Mouse (Mus musculus): ENCODE measurements around the gene Cers3. TPM values are rescaled to one million over a fixed set of nuclear protein-coding genes. Genes with fewer than 3 reads are reported as not detected.

Cers3 gene
- total and polyA plus RNA-seq, 2 experiments from 2014 or later, result 0.77 to 0.81 TPM

- Histone ChIP-seq H3K9me3 (ENCODE audit: low read length) (no peaks in the 10 kb centered on the region), H3K4me1 (ENCODE audit: insufficient read depth) (no peaks in the 10 kb centered on the region), H3K4me3 (ENCODE audit: low read depth, low read length) (no peak overlapping the region), H3K36me3 (ENCODE audit: insufficient read depth) (no peaks in the 10 kb centered on the region), H3K27ac (ENCODE audit: low read depth, low read length) (no peak overlapping the region), H3K4me2 (ENCODE audit: low read depth) (no peak overlapping the region), H3K9ac (no peak overlapping the region), H3K27me3 (ENCODE audit: insufficient read depth, low read length) (no peaks in the 10 kb centered on the region)
- WGBS, result 94% methylated on average over 7 of the region's 7 CpGs
- no peak for DNase-seq
- no peak for TF ChIP-seq CTCF (IDR thresholded peaks at IDR 0.05; ENCODE audit: low read depth)
- ATAC-seq, result no peak
Observed at GRCm38 (mm10) chr7:66810436-66810835, 67.1 kb downstream of the Cers3 start.

DNA sequence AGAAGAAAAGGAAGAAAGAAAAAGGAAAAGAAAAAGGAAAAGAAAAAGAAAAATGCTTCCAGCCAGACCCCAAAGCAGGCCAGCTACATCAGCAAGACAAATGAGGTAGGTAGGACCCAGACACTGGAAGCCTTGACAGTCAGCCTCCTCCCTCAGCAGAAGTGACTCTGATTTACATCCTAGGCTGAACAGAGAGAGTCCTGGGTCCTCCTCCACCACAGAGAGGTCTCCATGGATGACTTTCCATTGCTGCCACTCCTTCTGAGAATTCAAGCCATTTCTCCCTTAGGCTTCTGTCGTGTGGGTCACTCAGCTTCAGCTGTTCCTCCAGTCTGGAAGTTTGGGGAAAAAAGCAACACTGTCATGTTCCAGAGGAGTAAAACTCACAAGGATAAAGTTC lies 68.0 kb downstream of the Cers3 start:
- TF ChIP-seq CTCF (IDR thresholded peaks at IDR 0.05; ENCODE audit: low read depth), result no peak
- no peaks in the 10 kb centered on the region for H3K36me3 ChIP-seq (ENCODE audit: insufficient read depth)
- H3K4me3 ChIP-seq (ENCODE audit: low read depth, low read length), result no peak overlapping the region
- ATAC-seq (no peak), DNase-seq (no peak)
- H3K27ac ChIP-seq (ENCODE audit: low read depth, low read length), result no peak overlapping the region
- H3K27me3 ChIP-seq (ENCODE audit: insufficient read depth, low read length), result no peaks in the 10 kb centered on the region
- H3K9me3 ChIP-seq (ENCODE audit: low read length), result no peaks in the 10 kb centered on the region
- 78% methylated on average over 1 of the region's 1 CpGs for WGBS
- H3K9ac ChIP-seq, result no peak overlapping the region
- no peak overlapping the region for H3K4me2 ChIP-seq (ENCODE audit: low read depth)
- H3K4me1 ChIP-seq (ENCODE audit: insufficient read depth), result no peaks in the 10 kb centered on the region

- Histone ChIP-seq H3K27ac (ENCODE audit: low read depth, low read length) (no peak overlapping the region), H3K9me3 (ENCODE audit: low read length) (no peaks in the 10 kb centered on the region), H3K36me3 (ENCODE audit: insufficient read depth) (no peaks in the 10 kb centered on the region), H3K4me1 (ENCODE audit: insufficient read depth) (no peaks in the 10 kb centered on the region), H3K27me3 (ENCODE audit: insufficient read depth, low read length) (no peaks in the 10 kb centered on the region), H3K9ac (no peak overlapping the region), H3K4me3 (ENCODE audit: low read depth, low read length) (no peak overlapping the region), H3K4me2 (ENCODE audit: low read depth) (no peak overlapping the region)
- DNase-seq (no peak), ATAC-seq (no peak)
- 89% methylated on average over 4 of the region's 4 CpGs for WGBS
- no peak for TF ChIP-seq CTCF (IDR thresholded peaks at IDR 0.05; ENCODE audit: low read depth)
Observed at GRCm38 (mm10) chr7:66812289-66812688, 69.0 kb downstream of the Cers3 start.

DNA sequence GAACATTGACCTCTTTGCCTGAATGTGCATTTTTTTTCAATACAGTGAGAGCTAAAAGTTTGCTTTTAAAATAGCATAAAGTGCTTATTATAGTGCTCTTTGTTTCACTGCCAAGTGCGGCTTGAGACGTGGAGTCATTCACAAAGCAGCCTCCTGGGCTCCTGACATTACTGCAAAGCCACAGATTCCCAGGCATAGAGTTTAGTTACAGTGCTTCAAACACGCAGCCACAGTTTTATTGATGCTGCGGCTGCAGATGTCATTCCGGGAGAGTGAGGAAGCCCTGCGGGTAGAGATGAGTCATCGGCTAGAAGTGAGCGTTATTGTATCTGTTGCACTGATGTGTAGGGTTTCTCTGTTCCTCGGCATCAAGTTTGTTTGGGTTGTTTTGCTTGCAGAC lies 69.4 kb downstream of the Cers3 start:
- no peak for TF ChIP-seq CTCF (IDR thresholded peaks at IDR 0.05; ENCODE audit: low read depth)
- ATAC-seq, result peak; percentile 36; the same call in 1 of the 2 replicates
- Histone ChIP-seq H3K4me2 (ENCODE audit: low read depth) (no peak overlapping the region), H3K9me3 (ENCODE audit: low read length) (no peaks in the 10 kb centered on the region), H3K27me3 (ENCODE audit: insufficient read depth, low read length) (no peaks in the 10 kb centered on the region), H3K4me3 (ENCODE audit: low read depth, low read length) (no peak overlapping the region), H3K4me1 (ENCODE audit: insufficient read depth) (no peaks in the 10 kb centered on the region), H3K9ac (no peak overlapping the region), H3K27ac (ENCODE audit: low read depth, low read length) (no peak overlapping the region), H3K36me3 (ENCODE audit: insufficient read depth) (no peaks in the 10 kb centered on the region)
- WGBS, result 39% methylated on average over 9 of the region's 9 CpGs
- DNase-seq, result no peak

DNA sequence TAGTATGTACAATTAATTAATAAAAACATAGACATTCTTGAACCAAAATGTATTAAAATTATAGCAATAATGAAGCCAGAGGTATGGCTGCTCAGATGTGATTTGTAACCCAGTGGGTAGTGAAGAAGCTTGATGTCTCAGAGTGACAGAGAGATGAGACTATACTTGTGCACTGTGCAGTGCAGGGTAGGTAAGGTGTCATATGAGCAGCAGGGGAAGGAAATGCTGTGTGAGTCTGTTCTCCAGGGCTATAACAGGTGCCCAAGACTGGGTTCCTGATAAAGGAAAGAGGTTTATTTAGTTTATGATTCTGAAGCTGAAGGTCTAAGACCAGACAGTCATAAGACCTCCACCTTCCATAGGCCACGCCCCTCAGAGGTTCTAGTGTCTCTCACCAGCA lies 69.9 kb downstream of the Cers3 start:
- no peak for TF ChIP-seq CTCF (IDR thresholded peaks at IDR 0.05; ENCODE audit: low read depth)
- no peaks in the 10 kb centered on the region for H3K36me3 ChIP-seq (ENCODE audit: insufficient read depth)
- H3K9ac ChIP-seq, result no peak overlapping the region
- DNase-seq (no peak), ATAC-seq (no peak)
- H3K9me3 ChIP-seq (ENCODE audit: low read length), result no peaks in the 10 kb centered on the region
- no peak overlapping the region for H3K27ac ChIP-seq (ENCODE audit: low read depth, low read length)
- no peaks in the 10 kb centered on the region for H3K27me3 ChIP-seq (ENCODE audit: insufficient read depth, low read length)
- H3K4me1 ChIP-seq (ENCODE audit: insufficient read depth), result no peaks in the 10 kb centered on the region
- no peak overlapping the region for H3K4me3 ChIP-seq (ENCODE audit: low read depth, low read length)
- WGBS, result 79% methylated on average over 1 of the region's 1 CpGs
- H3K4me2 ChIP-seq (ENCODE audit: low read depth), result no peak overlapping the region

- DNase-seq, result no peak
- no peak for ATAC-seq
- H3K36me3 ChIP-seq (ENCODE audit: insufficient read depth), result no peaks in the 10 kb centered on the region
- 72% methylated on average over 6 of the region's 6 CpGs for WGBS
- no peaks in the 10 kb centered on the region for H3K27me3 ChIP-seq (ENCODE audit: insufficient read depth, low read length)
- no peak overlapping the region for H3K9ac ChIP-seq
- H3K9me3 ChIP-seq (ENCODE audit: low read length), result no peaks in the 10 kb centered on the region
- H3K27ac ChIP-seq (ENCODE audit: low read depth, low read length), result no peak overlapping the region
- H3K4me2 ChIP-seq (ENCODE audit: low read depth), result no peak overlapping the region
- H3K4me3 ChIP-seq (ENCODE audit: low read depth, low read length), result no peak overlapping the region
- TF ChIP-seq CTCF (IDR thresholded peaks at IDR 0.05; ENCODE audit: low read depth), result no peak
- no peaks in the 10 kb centered on the region for H3K4me1 ChIP-seq (ENCODE audit: insufficient read depth)
Observed at GRCm38 (mm10) chr7:66815526-66815925, 72.2 kb downstream of the Cers3 start.

- Histone ChIP-seq H3K4me2 (ENCODE audit: low read depth) (no peak overlapping the region), H3K36me3 (ENCODE audit: insufficient read depth) (no peaks in the 10 kb centered on the region), H3K27ac (ENCODE audit: low read depth, low read length) (no peak overlapping the region), H3K9ac (no peak overlapping the region), H3K4me1 (ENCODE audit: insufficient read depth) (no peaks in the 10 kb centered on the region), H3K27me3 (ENCODE audit: insufficient read depth, low read length) (no peaks in the 10 kb centered on the region), H3K4me3 (ENCODE audit: low read depth, low read length) (no peak overlapping the region), H3K9me3 (ENCODE audit: low read length) (no peaks in the 10 kb centered on the region)
- WGBS, result 23% methylated on average over 6 of the region's 6 CpGs
- DNase-seq, result peak; percentile 35
- peak; percentile 86 for TF ChIP-seq CTCF (IDR thresholded peaks at IDR 0.05; ENCODE audit: low read depth)
- ATAC-seq, result no peak
Observed at GRCm38 (mm10) chr7:66820034-66820433, 76.7 kb downstream of the Cers3 start.

DNA sequence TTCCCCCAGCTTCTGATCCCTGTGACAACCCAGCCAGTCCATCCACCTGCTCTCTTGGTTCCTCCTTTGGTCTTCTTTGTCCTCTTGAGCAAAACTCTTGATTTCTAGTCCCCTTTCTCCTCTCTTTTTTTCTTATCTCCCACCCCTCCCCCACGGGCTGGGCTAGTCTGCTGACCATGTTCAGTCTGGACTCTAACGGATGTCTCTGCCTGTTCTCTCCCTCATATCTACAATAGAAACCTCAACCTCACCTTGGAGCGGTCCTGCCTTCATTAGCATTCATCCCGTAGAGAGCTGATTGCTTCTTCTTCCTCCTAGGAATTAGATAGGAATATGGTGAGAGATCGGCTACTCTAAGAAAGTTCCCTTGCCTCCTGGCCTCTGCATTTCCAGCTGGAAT lies 87.5 kb downstream of the Cers3 start:
- 0 out of 2 replicates have a peak, but pooled peaks cover 5% of the 10 kb centered on the region for H3K4me1 ChIP-seq (ENCODE audit: insufficient read depth)
- no peak for ATAC-seq
- no peaks in the 10 kb centered on the region for H3K27me3 ChIP-seq (ENCODE audit: insufficient read depth, low read length)
- no peaks in the 10 kb centered on the region for H3K9me3 ChIP-seq (ENCODE audit: low read length)
- H3K9ac ChIP-seq, result no peak overlapping the region
- H3K4me2 ChIP-seq (ENCODE audit: low read depth), result no peak overlapping the region
- 61% methylated on average over 5 of the region's 5 CpGs for WGBS
- no peak overlapping the region for H3K27ac ChIP-seq (ENCODE audit: low read depth, low read length)
- no peak for TF ChIP-seq CTCF (IDR thresholded peaks at IDR 0.05; ENCODE audit: low read depth)
- DNase-seq, result no peak
- H3K4me3 ChIP-seq (ENCODE audit: low read depth, low read length), result no peak overlapping the region
- no peaks in the 10 kb centered on the region for H3K36me3 ChIP-seq (ENCODE audit: insufficient read depth)
